Mouse (Mus musculus) megakaryocyte, adult 5-6 weeks (primary cell): Measurements from ENCODE around the gene Nav2. TPM values are rescaled to one million over a fixed set of nuclear protein-coding genes. Genes with fewer than 3 reads are reported as not detected.

ENCODE experiments used
- ATAC-seq: 2 replicates; pipeline ENCODE4 v1.8.0; 2016; ENCODE audit warnings: mild to moderate bottlenecking, inconsistent platforms; ENCODE audit not compliant: poor library complexity, severe bottlenecking
- total RNA-seq, 2 experiments: library from RNA; stranded (forward) in 1 of 2; stranded (reverse) in 1 of 2; fragments of 153-499, 151-499 nt in 1 of 2; fragments of 221-1000, 200-1000 nt in 1 of 2; gene quantifications; 2 replicates each; pipeline versions ENCODE4 v1.2.3 to v1.2.4; 2015 to 2017

Gene Nav2
- total RNA-seq (2015) (9.8 and 10.5 TPM in 2 replicates), total RNA-seq (2017) (4.6 and 7.2 TPM in 2 replicates)

- peak; percentile 92 for ATAC-seq
Observed at GRCm38 (mm10) chr7:48908521-48909341, at the start of gene Nav2. Gene Nav2, plus strand, starts transcription at chr7:48908716.

- ATAC-seq: peak; percentile 27; the same call in 1 of the 2 replicates
Observed at GRCm38 (mm10) chr7:48859362-48859761, 49.2 kb upstream of the Nav2 start.

- no peak for ATAC-seq
Observed at GRCm38 (mm10) chr7:48860948-48861347, 47.6 kb upstream of the Nav2 start.

GRCm38 (mm10) chr7:48861796-48862195 is 46.7 kb upstream of the Nav2 start:
- no peak for ATAC-seq

- ATAC-seq: no peak
Observed at GRCm38 (mm10) chr7:48864199-48864598, 44.3 kb upstream of the Nav2 start.

GRCm38 (mm10) chr7:48864671-48865458 is 43.7 kb upstream of the Nav2 start:
- peak; percentile 33; the same call in 1 of the 2 replicates for ATAC-seq

GRCm38 (mm10) chr7:48867576-48867975 is 40.9 kb upstream of the Nav2 start:
- ATAC-seq: no peak

- no peak for ATAC-seq
Observed at GRCm38 (mm10) chr7:48870144-48870543, 38.4 kb upstream of the Nav2 start.

- ATAC-seq: no peak
Observed at GRCm38 (mm10) chr7:48870579-48871180, 37.8 kb upstream of the Nav2 start.

GRCm38 (mm10) chr7:48871292-48871691 is 37.2 kb upstream of the Nav2 start:
- ATAC-seq: no peak

- ATAC-seq: no peak
Observed at GRCm38 (mm10) chr7:48875096-48875495, 33.4 kb upstream of the Nav2 start.

- ATAC-seq: 0 out of 2 replicates have a peak, but pooled peaks have one; percentile 19
Observed at GRCm38 (mm10) chr7:48876526-48876925, 32.0 kb upstream of the Nav2 start.

- no peak for ATAC-seq
Observed at GRCm38 (mm10) chr7:48877786-48878390, 30.6 kb upstream of the Nav2 start.

GRCm38 (mm10) chr7:48879574-48879973 is 28.9 kb upstream of the Nav2 start:
- ATAC-seq: no peak

- ATAC-seq: peak; percentile 81
Observed at GRCm38 (mm10) chr7:48880591-48881481, 27.7 kb upstream of the Nav2 start.

- ATAC-seq: peak; percentile 48
Observed at GRCm38 (mm10) chr7:48881486-48881885, 27.0 kb upstream of the Nav2 start, which contains the start of gene E2f8. Gene E2f8, minus strand, starts transcription at chr7:48881596.

- ATAC-seq: peak; percentile 67
Observed at GRCm38 (mm10) chr7:48881971-48882609, 26.4 kb upstream of the Nav2 start.

- no peak for ATAC-seq
Observed at GRCm38 (mm10) chr7:48883525-48884265, 24.8 kb upstream of the Nav2 start.

- no peak for ATAC-seq
Observed at GRCm38 (mm10) chr7:48884266-48884611, 24.3 kb upstream of the Nav2 start.
